ENCODE assay signal across 22 mouse cellular contexts in genomic region chr8:83233099-83233498, GRCm38 (mm10). TPM values are rescaled to one million over a fixed set of nuclear protein-coding genes. Genes with fewer than 3 reads are reported as not detected.
DNase-seq lines count a peak whose midpoint lies in the region; ATAC-seq and TF ChIP-seq lines count a peak whose summit lies in the region.
"Had no signal": no experiment of that assay in that cellular context is flagged by ENCODE, and none has a peak within 500 bp of the region (broad histone marks: within the 10 kb centered on the region; RNA-seq: fewer than 3 reads in every experiment).

No protein-coding gene starts in this region.

- H3K4me2 ChIP-seq in kidney, postnatal 0 days (ENCODE audit: low read length) = no peak overlapping the region
- H3K4me2 ChIP-seq: embryonic facial prominence, embryonic 12.5 days; embryonic facial prominence, embryonic 15.5 days; heart, embryonic 11.5 days; hindbrain, embryonic 12.5 days; hindbrain, embryonic 15.5 days had no signal

- no peak overlapping the region for H3K27ac ChIP-seq in kidney, postnatal 0 days
- H3K27ac ChIP-seq: embryonic facial prominence, embryonic 12.5 days; embryonic facial prominence, embryonic 15.5 days; gastrocnemius, adult 2 months; hindbrain, embryonic 12.5 days; hindbrain, embryonic 15.5 days had no signal

- no peak overlapping the region for H3K9ac ChIP-seq in kidney, postnatal 0 days (ENCODE audit: low read depth, low read length)
- H3K9ac ChIP-seq: embryonic facial prominence, embryonic 12.5 days; embryonic facial prominence, embryonic 15.5 days; forebrain, postnatal 0 days; hindbrain, embryonic 12.5 days; hindbrain, embryonic 15.5 days had no signal

- peak; percentile 32 to 34 for DNase-seq in cerebellum, adult 18-20 months
- no peak for DNase-seq in cerebellum, adult 8-10 months
- DNase-seq in kidney, adult 9 months = peak; percentile 73
- no peak for DNase-seq in kidney, adult 18-20 months
- peak; percentile 2 for DNase-seq in kidney, postnatal 0 days (ENCODE audit: low spot score)
- DNase-seq in kidney, adult 11 months = no peak
- DNase-seq: adrenal gland, adult 8-10 months; adrenal gland, postnatal 25 days; cerebellum, adult 9-10 months; forebrain, postnatal 0 days; gastrocnemius, adult 2 months; gastrocnemius, postnatal 14 days had no signal

- H3K36me3 ChIP-seq in kidney, postnatal 0 days (ENCODE audit: insufficient read depth, low read length) = no peaks in the 10 kb centered on the region
- H3K36me3 ChIP-seq: embryonic facial prominence, embryonic 12.5 days; embryonic facial prominence, embryonic 15.5 days had no signal

- no peaks in the 10 kb centered on the region for H3K9me3 ChIP-seq in kidney, postnatal 0 days (replicated peaks; ENCODE audit: low read length)
- H3K9me3 ChIP-seq: embryonic facial prominence, embryonic 12.5 days; embryonic facial prominence, embryonic 15.5 days; hindbrain, embryonic 12.5 days; hindbrain, embryonic 15.5 days had no signal

- no peaks in the 10 kb centered on the region for H3K27me3 ChIP-seq in kidney, postnatal 0 days (ENCODE audit: insufficient read depth, low read length)
- H3K27me3 ChIP-seq: embryonic facial prominence, embryonic 12.5 days; embryonic facial prominence, embryonic 15.5 days; hindbrain, embryonic 12.5 days; hindbrain, embryonic 15.5 days had no signal

- WGBS in kidney, postnatal 0 days = 54% methylated on average over 4 of the region's 4 CpGs

- ATAC-seq in kidney, postnatal 0 days (replicated peaks; ENCODE audit: low FRiP score, low read depth) = no peak
- ATAC-seq: activated CD4-positive, CD25-positive, alpha-beta regulatory T cell, adult 4 months; forebrain, embryonic 14.5 days; forebrain, postnatal 0 days had no signal

- no peak overlapping the region for H3K4me3 ChIP-seq in kidney, postnatal 0 days (replicated peaks; ENCODE audit: low read depth, low read length)
- H3K4me3 ChIP-seq: embryonic facial prominence, embryonic 12.5 days; embryonic facial prominence, embryonic 15.5 days; gastrocnemius, adult 2 months; hindbrain, embryonic 12.5 days; hindbrain, embryonic 15.5 days had no signal

- TF ChIP-seq CTCF in kidney, postnatal 0 days (IDR thresholded peaks at IDR 0.05; ENCODE audit: low read depth) = no peak

- H3K4me1 ChIP-seq in kidney, postnatal 0 days (replicated peaks; ENCODE audit: insufficient read depth, low read length) = no peaks in the 10 kb centered on the region
- H3K4me1 ChIP-seq: embryonic facial prominence, embryonic 12.5 days; embryonic facial prominence, embryonic 15.5 days; hindbrain, embryonic 12.5 days; hindbrain, embryonic 15.5 days had no signal

RNA-seq across cellular contexts. Expression of gene Ucp1, which starts 57.1 kb away (rescaled TPM):
- polyA plus RNA-seq in kidney, postnatal 0 days (2015; fragmentation: Nextera tagmentation; extraction: Ambion mirVana) = 0.07 TPM in 1 of 2 replicates, not detected in the other
- polyA plus RNA-seq: activated CD4-positive, CD25-positive, alpha-beta regulatory T cell, adult 4 months; embryonic facial prominence, embryonic 12.5 days; forebrain, embryonic 11.5 days; forebrain, postnatal 0 days; heart, embryonic 11.5 days; heart, embryonic 14.5 days; heart, postnatal 0 days; hindbrain, embryonic 15.5 days had no signal

Comparison
In these comparisons a context has a peak if more than half of its experiments do, and no peak if none do; other contexts are left out.
1. DNase-seq: peak in cerebellum, adult 18-20 months (2 of 2), kidney, adult 9 months (single experiment) and kidney, postnatal 0 days (single experiment); none in cerebellum, adult 8-10 months (single experiment), kidney, adult 18-20 months (single experiment) and kidney, adult 11 months (single experiment).